Mouse (Mus musculus): ENCODE data around the gene Capn8. TPM values are rescaled to one million over a fixed set of nuclear protein-coding genes. Genes with fewer than 3 reads are reported as not detected.
"Not testable (repeated sequence)": the region's sequence is repeated elsewhere in the genome, so short reads cannot be mapped to it uniquely, and the experiment has no call there.

Gene Capn8
- total RNA-seq, 1 experiment from 2014 or later: not detected

- no peak for ATAC-seq (ENCODE audit: extremely low read depth, insufficient number of reproducible peaks, low FRiP score, poor library complexity, severe bottlenecking)
Measured at GRCm38 (mm10) chr1:182592436-182592835, 27.6 kb downstream of the Capn8 start.

- ATAC-seq (ENCODE audit: extremely low read depth, insufficient number of reproducible peaks, low FRiP score, poor library complexity, severe bottlenecking): no peak
Measured at GRCm38 (mm10) chr1:182605330-182606150, 40.7 kb downstream of the Capn8 start.

GRCm38 (mm10) chr1:182609701-182610335, 45.0 kb downstream of the Capn8 start:
- no peak for ATAC-seq (ENCODE audit: extremely low read depth, insufficient number of reproducible peaks, low FRiP score, poor library complexity, severe bottlenecking)

- no peak for ATAC-seq (ENCODE audit: extremely low read depth, insufficient number of reproducible peaks, low FRiP score, poor library complexity, severe bottlenecking)
Measured at GRCm38 (mm10) chr1:182615465-182615864, 50.7 kb downstream of the Capn8 start.

GRCm38 (mm10) chr1:182618200-182618947, 53.6 kb downstream of the Capn8 start:
- no peak for ATAC-seq (ENCODE audit: extremely low read depth, insufficient number of reproducible peaks, low FRiP score, poor library complexity, severe bottlenecking)

GRCm38 (mm10) chr1:182620470-182620869, 55.7 kb downstream of the Capn8 start:
- ATAC-seq (ENCODE audit: extremely low read depth, insufficient number of reproducible peaks, low FRiP score, poor library complexity, severe bottlenecking): no peak

GRCm38 (mm10) chr1:182621256-182621655, 56.4 kb downstream of the Capn8 start:
- no peak for ATAC-seq (ENCODE audit: extremely low read depth, insufficient number of reproducible peaks, low FRiP score, poor library complexity, severe bottlenecking)

- ATAC-seq (ENCODE audit: extremely low read depth, insufficient number of reproducible peaks, low FRiP score, poor library complexity, severe bottlenecking): no peak
Measured at GRCm38 (mm10) chr1:182626197-182626596, 61.4 kb downstream of the Capn8 start.

GRCm38 (mm10) chr1:182629228-182629627, 64.4 kb downstream of the Capn8 start:
- no peak for ATAC-seq (ENCODE audit: extremely low read depth, insufficient number of reproducible peaks, low FRiP score, poor library complexity, severe bottlenecking)

GRCm38 (mm10) chr1:182633712-182634294, 69.0 kb downstream of the Capn8 start:
- no peak for ATAC-seq (ENCODE audit: extremely low read depth, insufficient number of reproducible peaks, low FRiP score, poor library complexity, severe bottlenecking)

GRCm38 (mm10) chr1:182639016-182639415, 74.2 kb downstream of the Capn8 start:
- no peak for ATAC-seq (ENCODE audit: extremely low read depth, insufficient number of reproducible peaks, low FRiP score, poor library complexity, severe bottlenecking)

GRCm38 (mm10) chr1:182639456-182639855, 74.6 kb downstream of the Capn8 start:
- no peak for ATAC-seq (ENCODE audit: extremely low read depth, insufficient number of reproducible peaks, low FRiP score, poor library complexity, severe bottlenecking)

- ATAC-seq (ENCODE audit: extremely low read depth, insufficient number of reproducible peaks, low FRiP score, poor library complexity, severe bottlenecking): no peak
Measured at GRCm38 (mm10) chr1:182640094-182640493, 75.3 kb downstream of the Capn8 start.

GRCm38 (mm10) chr1:182642779-182643178, 78.0 kb downstream of the Capn8 start:
- ATAC-seq (ENCODE audit: extremely low read depth, insufficient number of reproducible peaks, low FRiP score, poor library complexity, severe bottlenecking): no peak

GRCm38 (mm10) chr1:182644418-182644817, 79.6 kb downstream of the Capn8 start:
- not testable (repeated sequence) for ATAC-seq (ENCODE audit: extremely low read depth, insufficient number of reproducible peaks, low FRiP score, poor library complexity, severe bottlenecking)

- ATAC-seq (ENCODE audit: extremely low read depth, insufficient number of reproducible peaks, low FRiP score, poor library complexity, severe bottlenecking): no peak
Measured at GRCm38 (mm10) chr1:182645211-182645668, 80.4 kb downstream of the Capn8 start.

GRCm38 (mm10) chr1:182646796-182647195, 82.0 kb downstream of the Capn8 start:
- ATAC-seq (ENCODE audit: extremely low read depth, insufficient number of reproducible peaks, low FRiP score, poor library complexity, severe bottlenecking): no peak

GRCm38 (mm10) chr1:182657760-182658159, 93.0 kb downstream of the Capn8 start:
- no peak for ATAC-seq (ENCODE audit: extremely low read depth, insufficient number of reproducible peaks, low FRiP score, poor library complexity, severe bottlenecking)

GRCm38 (mm10) chr1:182660365-182660764, 95.6 kb downstream of the Capn8 start:
- ATAC-seq (ENCODE audit: extremely low read depth, insufficient number of reproducible peaks, low FRiP score, poor library complexity, severe bottlenecking): no peak
